ENCODE assay signal across 25 mouse cellular contexts in genomic region chr5:70389926-70390325, GRCm38 (mm10).
DNase-seq lines count a peak whose midpoint lies in the region; ATAC-seq and TF ChIP-seq lines count a peak whose summit lies in the region.
"Had no signal": no experiment of that assay in that cellular context is flagged by ENCODE, and none has a peak within 500 bp of the region (broad histone marks: within the 10 kb centered on the region; RNA-seq: fewer than 3 reads in every experiment).

No protein-coding gene starts in this region.

- TF ChIP-seq CTCF in brain, embryonic 14.5 days (IDR thresholded peaks at IDR 0.05; ENCODE audit: borderline replicate concordance, extremely low read depth, insufficient read depth, insufficient read length): no peak

- ATAC-seq in kidney, embryonic 15.5 days (replicated peaks; ENCODE audit: low FRiP score): peak; percentile 91
- ATAC-seq in hindbrain, embryonic 16.5 days: no peak
- ATAC-seq: activated CD4-positive, CD25-positive, alpha-beta regulatory T cell, adult 4 months; intestine, embryonic 16.5 days; midbrain, embryonic 16.5 days had no signal

- H3K4me3 ChIP-seq in kidney, embryonic 15.5 days (replicated peaks): no peak overlapping the region
- no peak overlapping the region for H3K4me3 ChIP-seq in hindbrain, embryonic 16.5 days (ENCODE audit: low read length)
- H3K4me3 ChIP-seq: heart, embryonic 10.5 days; heart, embryonic 15.5 days; layer of hippocampus, adult 2 months; lung, embryonic 15.5 days; stomach, embryonic 15.5 days had no signal

- 0 out of 2 replicates have a peak, but pooled peaks cover 3% of the 10 kb centered on the region for H3K4me1 ChIP-seq in kidney, embryonic 15.5 days
- no peaks in the 10 kb centered on the region for H3K4me1 ChIP-seq in hindbrain, embryonic 16.5 days (ENCODE audit: control insufficient read depth, insufficient read depth, low read depth, low read length)
- H3K4me1 ChIP-seq: heart, embryonic 10.5 days; heart, embryonic 15.5 days; lung, embryonic 15.5 days; stomach, embryonic 15.5 days had no signal

- WGBS in kidney, embryonic 15.5 days: 49% methylated on average over 2 of the region's 2 CpGs
- 69% methylated on average over 2 of the region's 2 CpGs for WGBS in hindbrain, embryonic 16.5 days

- no peak for TF ChIP-seq POLR2A in brain, embryonic 14.5 days (IDR thresholded peaks at IDR 0.05; ENCODE audit: borderline replicate concordance, extremely low read depth, insufficient read depth, insufficient read length, poor library complexity, severe bottlenecking)

- no peaks in the 10 kb centered on the region for H3K36me3 ChIP-seq in kidney, embryonic 15.5 days
- H3K36me3 ChIP-seq in hindbrain, embryonic 16.5 days (ENCODE audit: control insufficient read depth, insufficient read depth, low read length): no peaks in the 10 kb centered on the region
- H3K36me3 ChIP-seq: heart, embryonic 10.5 days; heart, embryonic 15.5 days; lung, embryonic 15.5 days; stomach, embryonic 15.5 days had no signal

- H3K9ac ChIP-seq in kidney, embryonic 15.5 days: no peak overlapping the region
- no peak overlapping the region for H3K9ac ChIP-seq in hindbrain, embryonic 16.5 days (ENCODE audit: low read depth, low read length)
- H3K9ac ChIP-seq: heart, embryonic 15.5 days; lung, embryonic 15.5 days; stomach, embryonic 15.5 days had no signal

- H3K27me3 ChIP-seq in kidney, embryonic 15.5 days: no peaks in the 10 kb centered on the region
- no peaks in the 10 kb centered on the region for H3K27me3 ChIP-seq in hindbrain, embryonic 16.5 days (replicated peaks; ENCODE audit: control insufficient read depth, insufficient read depth, low read length)
- H3K27me3 ChIP-seq: heart, embryonic 15.5 days; lung, embryonic 15.5 days; stomach, embryonic 15.5 days had no signal

- no peaks in the 10 kb centered on the region for H3K9me3 ChIP-seq in kidney, embryonic 15.5 days (replicated peaks)
- H3K9me3 ChIP-seq in hindbrain, embryonic 16.5 days (ENCODE audit: control insufficient read depth, low read length): no peaks in the 10 kb centered on the region
- H3K9me3 ChIP-seq: heart, embryonic 10.5 days; heart, embryonic 15.5 days; lung, embryonic 15.5 days; stomach, embryonic 15.5 days had no signal

- no peak overlapping the region for H3K4me2 ChIP-seq in kidney, embryonic 15.5 days
- H3K4me2 ChIP-seq in hindbrain, embryonic 16.5 days (ENCODE audit: low read length): no peak overlapping the region
- H3K4me2 ChIP-seq: heart, embryonic 15.5 days; lung, embryonic 15.5 days; midbrain, embryonic 11.5 days; stomach, embryonic 15.5 days had no signal

- peak; percentile 17 for DNase-seq in brain, embryonic 14.5 days (ENCODE audit: low read depth)
- peak; percentile 16 for DNase-seq in kidney, adult 18-20 months
- DNase-seq in kidney, postnatal 25 days: peak; percentile 33 to 47
- no peak for DNase-seq in left cerebral cortex, adult 11 months (ENCODE audit: low spot score)
- no peak for DNase-seq in urinary bladder, postnatal 4 days (ENCODE audit: low spot score in 2 of 2)
- DNase-seq: adrenal gland, adult 8-10 months; B cell, adult 2 months; cerebellum, adult 8-10 months; cerebellum, postnatal 25 days; gastrocnemius, postnatal 14 days; liver; lung, postnatal 36 days; right cerebral cortex, postnatal 25 days; thymus, postnatal 14 days had no signal

- peak overlapping the region; percentile 66 for H3K27ac ChIP-seq in kidney, embryonic 15.5 days
- H3K27ac ChIP-seq in hindbrain, embryonic 16.5 days (ENCODE audit: low read depth, low read length): no peak overlapping the region
- H3K27ac ChIP-seq: heart, embryonic 10.5 days; heart, embryonic 15.5 days; layer of hippocampus, adult 2 months; lung, embryonic 15.5 days; stomach, embryonic 15.5 days had no signal

Comparison
In these comparisons a context has a peak if more than half of its experiments do, and no peak if none do; other contexts are left out.
1. DNase-seq: peak in brain, embryonic 14.5 days (single experiment), kidney, adult 18-20 months (single experiment) and kidney, postnatal 25 days (2 of 2); none in left cerebral cortex, adult 11 months (single experiment) and urinary bladder, postnatal 4 days (0 of 2).